Mouse (Mus musculus) E14TG2a.4 (cell line): ENCODE results near the gene Rasgef1b.

ENCODE experiments used
- H3K27me3 ChIP-seq: 2 replicates; pipeline ENCODE4 v1.6.1; 2014; ENCODE audit warnings: low read length, control low read depth; ENCODE audit not compliant: insufficient read depth
- H3K36me3 ChIP-seq: 2 replicates; pipeline ENCODE4 v1.6.1; 2014; ENCODE audit warnings: low read length, control low read depth; ENCODE audit not compliant: insufficient read depth
- H3K4me1 ChIP-seq: replicated peaks from 2 replicates; pipeline ENCODE4 v1.6.1; 2014; ENCODE audit warnings: low read depth, low read length, control low read depth
- H3K4me3 ChIP-seq: replicated peaks from 2 replicates; pipeline ENCODE4 v1.5.1; 2014; ENCODE audit warnings: mild to moderate bottlenecking, low read length
- H3K9me3 ChIP-seq: 2 replicates; pipeline ENCODE4 v1.6.1; 2014; ENCODE audit warnings: low read length, control low read depth
- CTCF ChIP-seq: conservative IDR thresholded peaks from 2 replicates; pipeline ENCODE4 v1.5.1; 2014; ENCODE audit warnings: low read length
- NANOG ChIP-seq: IDR thresholded peaks from 2 replicates; pipeline ENCODE4 v1.6.1; 2014; ENCODE audit warnings: borderline replicate concordance, low read length, mixed read lengths
- POU5F1 ChIP-seq: IDR thresholded peaks from 2 replicates; pipeline ENCODE4 v1.6.1; 2014; ENCODE audit warnings: low read length, borderline replicate concordance

The Rasgef1b gene

GRCm38 (mm10) chr5:99415676-99416075 is 313.2 kb downstream of the Rasgef1b start:
- Histone ChIP-seq H3K27me3 (peaks cover 39% of the 10 kb centered on the region), H3K4me3 (no peak overlapping the region), H3K4me1 (peaks cover 6% of the 10 kb centered on the region; the same call in 1 of the 2 replicates), H3K9me3 (no peaks in the 10 kb centered on the region), H3K36me3 (no peaks in the 10 kb centered on the region)
- no peak for TF ChIP-seq NANOG
- TF ChIP-seq CTCF = no peak
- TF ChIP-seq POU5F1 = no peak

GRCm38 (mm10) chr5:99415049-99415448 is 313.8 kb downstream of the Rasgef1b start:
- H3K36me3 ChIP-seq = no peaks in the 10 kb centered on the region
- H3K4me3 ChIP-seq = no peak overlapping the region
- H3K27me3 ChIP-seq = peaks cover 37% of the 10 kb centered on the region
- H3K4me1 ChIP-seq = peaks cover 6% of the 10 kb centered on the region; the same call in 1 of the 2 replicates
- H3K9me3 ChIP-seq = no peaks in the 10 kb centered on the region
- TF ChIP-seq NANOG = no peak
- no peak for TF ChIP-seq POU5F1
- TF ChIP-seq CTCF = no peak

- H3K36me3 ChIP-seq = no peaks in the 10 kb centered on the region
- TF ChIP-seq CTCF (no peak), NANOG (no peak), POU5F1 (no peak)
- H3K4me1 ChIP-seq = peaks cover 6% of the 10 kb centered on the region; the same call in 1 of the 2 replicates
- H3K27me3 ChIP-seq = peaks cover 36% of the 10 kb centered on the region
- H3K9me3 ChIP-seq = no peaks in the 10 kb centered on the region
- H3K4me3 ChIP-seq = no peak overlapping the region
Observed at GRCm38 (mm10) chr5:99414293-99414692, 314.6 kb downstream of the Rasgef1b start.

- Histone ChIP-seq H3K9me3 (no peaks in the 10 kb centered on the region), H3K4me3 (no peak overlapping the region), H3K27me3 (peaks cover 33% of the 10 kb centered on the region), H3K4me1 (peaks cover 6% of the 10 kb centered on the region; the same call in 1 of the 2 replicates), H3K36me3 (no peaks in the 10 kb centered on the region)
- TF ChIP-seq NANOG = no peak
- no peak for TF ChIP-seq CTCF
- TF ChIP-seq POU5F1 = no peak
Observed at GRCm38 (mm10) chr5:99413851-99414250, 315.0 kb downstream of the Rasgef1b start.

- peaks cover 32% of the 10 kb centered on the region for H3K27me3 ChIP-seq
- peaks cover 6% of the 10 kb centered on the region; the same call in 1 of the 2 replicates for H3K4me1 ChIP-seq
- TF ChIP-seq NANOG = no peak
- TF ChIP-seq CTCF = no peak
- TF ChIP-seq POU5F1 = no peak
- no peaks in the 10 kb centered on the region for H3K36me3 ChIP-seq
- H3K9me3 ChIP-seq = no peaks in the 10 kb centered on the region
- H3K4me3 ChIP-seq = no peak overlapping the region
Observed at GRCm38 (mm10) chr5:99413391-99413790, 315.5 kb downstream of the Rasgef1b start.

GRCm38 (mm10) chr5:99404403-99405170 is 324.3 kb downstream of the Rasgef1b start:
- no peaks in the 10 kb centered on the region for H3K27me3 ChIP-seq
- peaks cover 14% of the 10 kb centered on the region for H3K4me1 ChIP-seq
- no peaks in the 10 kb centered on the region for H3K36me3 ChIP-seq
- no peaks in the 10 kb centered on the region for H3K9me3 ChIP-seq
- TF ChIP-seq CTCF (no peak), POU5F1 (no peak), NANOG (no peak)
- no peak overlapping the region for H3K4me3 ChIP-seq

GRCm38 (mm10) chr5:99403325-99403724 is 325.5 kb downstream of the Rasgef1b start:
- Histone ChIP-seq H3K27me3 (no peaks in the 10 kb centered on the region), H3K4me1 (peaks cover 14% of the 10 kb centered on the region), H3K4me3 (no peak overlapping the region), H3K9me3 (no peaks in the 10 kb centered on the region), H3K36me3 (no peaks in the 10 kb centered on the region)
- TF ChIP-seq POU5F1 (no peak), NANOG (no peak), CTCF (no peak)

- TF ChIP-seq CTCF (no peak), POU5F1 (no peak), NANOG (no peak)
Observed at GRCm38 (mm10) chr5:99402784-99403183, 326.1 kb downstream of the Rasgef1b start.

More at GRCm38 (mm10) chr5:99402784-99403183, 326.1 kb downstream of the Rasgef1b start:
- no peak overlapping the region for H3K4me3 ChIP-seq
- no peaks in the 10 kb centered on the region for H3K9me3 ChIP-seq
- H3K36me3 ChIP-seq = no peaks in the 10 kb centered on the region
- H3K27me3 ChIP-seq = no peaks in the 10 kb centered on the region
- peaks cover 14% of the 10 kb centered on the region for H3K4me1 ChIP-seq
